Mouse (Mus musculus) limb, embryonic 14.5 days (tissue): ENCODE data around the gene Epha1. TPM values are rescaled to one million over a fixed set of nuclear protein-coding genes. Genes with fewer than 3 reads are reported as not detected.

Experiments used
- ATAC-seq: fragments of 200-750 bp; cut with Nextera tagmentation; 2 replicates; pipeline ENCODE4 v1.8.0; 2017; ENCODE audit warnings: low read depth, moderate number of reproducible peaks, moderate TSS enrichment; ENCODE audit not compliant: low FRiP score
- DNase-seq: peaks from one replicate; pipeline ENCODE4 v3.0.0-alpha.2; 2015; ENCODE audit warnings: low spot score
- H3K27ac ChIP-seq: fragments of 300-500 bp; sonication (generic); replicated peaks from 2 replicates; pipeline ENCODE4 v1.5.1; 2014; ENCODE audit warnings: low read depth, mild to moderate bottlenecking, low read length, moderate library complexity, mixed read lengths
- H3K27me3 ChIP-seq: fragments of 300-500 bp; sonication (generic); 2 replicates; pipeline ENCODE4 v1.6.1; 2014; ENCODE audit warnings: low read length, mixed read lengths; ENCODE audit not compliant: control insufficient read depth, insufficient read depth
- H3K36me3 ChIP-seq: fragments of 300-500 bp; sonication (generic); 2 replicates; pipeline ENCODE4 v1.6.1; 2014; ENCODE audit warnings: mild to moderate bottlenecking, low read length, moderate library complexity, mixed read lengths; ENCODE audit not compliant: control insufficient read depth, insufficient read depth
- H3K4me1 ChIP-seq: fragments of 300-500 bp; sonication (generic); 2 replicates; pipeline ENCODE4 v1.6.1; 2014; ENCODE audit warnings: antibody characterized with exemption, low read length, mixed read lengths; ENCODE audit not compliant: control insufficient read depth, insufficient read depth
- H3K4me2 ChIP-seq: fragments of 300-500 bp; sonication (generic); replicated peaks from 2 replicates; pipeline ENCODE4 v1.6.1; 2014; ENCODE audit warnings: low read depth, mild to moderate bottlenecking, low read length, moderate library complexity; ENCODE audit not compliant: severe bottlenecking
- H3K4me3 ChIP-seq: fragments of 300-500 bp; sonication (generic); replicated peaks from 2 replicates; pipeline ENCODE4 v1.5.1; 2014; ENCODE audit warnings: low read length
- H3K9ac ChIP-seq: fragments of 300-500 bp; sonication (generic); 2 replicates; pipeline ENCODE4 v1.6.1; 2014; ENCODE audit warnings: mild to moderate bottlenecking, low read depth, low read length, moderate library complexity; ENCODE audit not compliant: severe bottlenecking
- H3K9me3 ChIP-seq: fragments of 300-500 bp; sonication (generic); 2 replicates; pipeline ENCODE4 v1.6.1; 2016; ENCODE audit warnings: low read length; ENCODE audit not compliant: control insufficient read depth
- POLR2A ChIP-seq: fragments of 200-500 bp; IDR thresholded peaks from 2 replicates; pipeline ENCODE4 v1.8.0; 2012; ENCODE audit warnings: inconsistent platforms, mild to moderate bottlenecking, moderate library complexity, borderline replicate concordance; ENCODE audit not compliant: insufficient read depth, insufficient read length; ENCODE audit errors: extremely low read depth
- WGBS: fragments of 180-500 bp; shearing (Covaris S2); extraction: QIAGEN DNeasy Blood & Tissue Kit; methylation state at CpG from one replicate; pipeline ENCODE4 v1.1.7; 2014; 5-methylcytosine and 5-hydroxymethylcytosine counted together
- polyA plus RNA-seq, 2 experiments: library from polyadenylated mRNA; depleted of rRNA in 1 of 2; stranded (reverse) in 1 of 2; unstranded in 1 of 2; fragments of >200 nt; fragmentation: Nextera tagmentation in 1 of 2; extraction: Ambion mirVana in 1 of 2; gene quantifications; 2 replicates each; pipeline versions ENCODE4 v1.2.1 to v1.2.3; 2012 to 2014

The Epha1 gene
- polyA plus RNA-seq, 2 experiments = 7.4 to 18.3 TPM

DNA sequence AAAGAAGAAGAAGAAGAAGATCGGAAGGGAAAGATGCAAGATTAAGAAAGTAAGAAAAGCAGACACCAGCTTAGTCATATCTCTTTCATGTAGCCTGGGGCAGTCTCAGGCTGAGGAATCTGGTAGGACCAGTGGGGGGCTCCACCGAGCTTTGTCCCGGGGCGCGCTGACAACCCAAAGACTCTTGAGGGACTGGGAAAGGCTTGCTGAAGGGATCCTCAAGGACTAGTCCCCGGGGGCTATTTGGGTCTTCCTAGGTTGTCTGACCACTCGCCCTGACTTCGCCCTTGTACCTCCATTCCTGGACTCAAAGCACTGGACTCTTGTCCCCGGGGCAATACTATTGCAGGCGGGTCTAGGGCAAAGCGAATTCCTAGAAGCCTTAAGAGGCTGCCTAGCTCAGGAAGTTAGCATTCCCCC, 24.1 kb downstream of the Epha1 start:
- H3K9ac ChIP-seq = peak overlapping the region; percentile 93
- peak; percentile 35 for ATAC-seq
- WGBS = 0% methylated on average over 11 of the region's 11 CpGs
- peak overlapping the region; percentile 93 for H3K27ac ChIP-seq
- peak; percentile 81 for DNase-seq
- peak overlapping the region; percentile 79 for H3K4me3 ChIP-seq
- peaks cover 12% of the 10 kb centered on the region for H3K36me3 ChIP-seq
- H3K27me3 ChIP-seq = no peaks in the 10 kb centered on the region
- H3K9me3 ChIP-seq = no peaks in the 10 kb centered on the region
- H3K4me2 ChIP-seq = peak overlapping the region; percentile 77
- H3K4me1 ChIP-seq = peaks cover 32% of the 10 kb centered on the region
- TF ChIP-seq POLR2A = no peak

DNA sequence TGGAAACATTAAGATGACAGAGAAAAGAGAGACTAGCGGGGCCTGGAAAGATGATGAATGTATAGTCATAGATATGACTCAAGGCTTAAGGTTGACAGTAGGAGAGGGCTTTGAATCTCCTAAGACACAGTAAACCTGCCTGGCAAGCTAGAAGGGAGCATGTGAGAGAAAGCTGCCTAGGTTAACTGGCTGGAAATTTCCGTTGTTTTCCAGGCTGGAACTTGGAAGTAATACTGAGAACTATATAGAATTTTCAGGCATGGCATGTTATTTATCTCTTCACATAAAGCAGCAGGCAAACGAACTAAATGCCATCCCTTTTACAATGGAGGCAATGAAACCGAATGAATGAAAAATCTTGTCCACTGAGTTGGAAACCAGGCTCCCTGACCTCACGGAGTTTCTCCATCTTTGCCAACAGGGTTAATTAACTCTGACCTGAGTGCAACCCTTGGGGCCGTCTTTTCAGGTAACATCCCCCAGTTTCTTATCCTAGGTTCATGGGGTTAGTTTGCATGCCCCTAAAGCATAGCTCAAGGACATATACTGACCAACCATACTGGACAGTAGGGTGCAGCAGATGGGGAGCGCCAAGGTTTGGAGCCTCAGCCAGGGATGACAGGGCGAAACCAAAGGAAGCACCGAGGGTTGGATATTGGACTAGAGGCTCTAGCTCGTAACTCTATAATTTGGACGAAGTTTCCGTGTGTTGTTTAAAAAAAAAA, 24.6 kb downstream of the Epha1 start:
- H3K36me3 ChIP-seq = peaks cover 12% of the 10 kb centered on the region
- 34% methylated on average over 12 of the region's 12 CpGs for WGBS
- no peaks in the 10 kb centered on the region for H3K27me3 ChIP-seq
- peak overlapping the region; percentile 77 for H3K4me2 ChIP-seq
- H3K27ac ChIP-seq = no peak overlapping the region
- TF ChIP-seq POLR2A = no peak
- no peak overlapping the region for H3K9ac ChIP-seq
- peaks cover 27% of the 10 kb centered on the region for H3K4me1 ChIP-seq
- H3K9me3 ChIP-seq = no peaks in the 10 kb centered on the region
- DNase-seq (no peak), ATAC-seq (no peak)
- peak overlapping the region; percentile 79; the same call in 1 of the 2 replicates for H3K4me3 ChIP-seq

- no peak for TF ChIP-seq POLR2A
- 93% methylated on average over 1 of the region's 1 CpGs for WGBS
- no peak overlapping the region for H3K4me3 ChIP-seq
These were observed 28.8 kb downstream of the Epha1 start for GRCm38 (mm10) chr6:42344255-42344654.

GRCm38 (mm10) chr6:42343361-42344120, 29.5 kb downstream of the Epha1 start:
- H3K27me3 ChIP-seq = no peaks in the 10 kb centered on the region
- no peak overlapping the region for H3K4me2 ChIP-seq
- H3K36me3 ChIP-seq = no peaks in the 10 kb centered on the region
- H3K4me1 ChIP-seq = 0 out of 2 replicates have a peak, but pooled peaks cover under 1% of the 10 kb centered on the region
- no peak for TF ChIP-seq POLR2A
- DNase-seq (no peak), ATAC-seq (no peak)
- no peak overlapping the region for H3K27ac ChIP-seq
- H3K9ac ChIP-seq = no peak overlapping the region
- WGBS = 78% methylated on average over 9 of the region's 9 CpGs
- H3K4me3 ChIP-seq = no peak overlapping the region
- no peaks in the 10 kb centered on the region for H3K9me3 ChIP-seq

More at GRCm38 (mm10) chr6:42344255-42344654, 28.8 kb downstream of the Epha1 start:
- Histone ChIP-seq H3K4me1 (0 out of 2 replicates have a peak, but pooled peaks cover 2% of the 10 kb centered on the region), H3K27ac (no peak overlapping the region), H3K9ac (no peak overlapping the region), H3K9me3 (no peaks in the 10 kb centered on the region), H3K36me3 (no peaks in the 10 kb centered on the region), H3K27me3 (no peaks in the 10 kb centered on the region), H3K4me2 (no peak overlapping the region)
- ATAC-seq = no peak
- no peak for DNase-seq

DNA sequence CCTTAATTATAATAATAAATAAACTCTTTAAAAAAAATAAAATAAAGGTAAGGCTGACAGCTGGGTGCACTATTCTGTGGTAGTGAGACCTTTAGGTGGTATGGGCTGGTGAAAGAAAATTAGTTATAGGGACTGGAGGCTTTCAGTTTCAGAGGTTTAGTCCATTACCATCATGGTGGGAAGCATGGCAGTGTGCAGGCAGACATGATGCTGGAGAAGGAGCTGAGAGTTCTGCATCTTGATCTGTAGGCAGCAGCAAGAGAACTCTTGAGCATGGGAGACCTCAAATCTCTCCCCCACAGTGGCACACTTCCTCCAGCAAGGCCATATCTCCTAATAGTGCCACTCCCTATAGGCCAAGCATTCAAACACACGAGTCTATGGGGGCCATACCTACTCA, 30.9 kb downstream of the Epha1 start:
- Histone ChIP-seq H3K9ac (no peak overlapping the region), H3K27me3 (no peaks in the 10 kb centered on the region), H3K9me3 (no peaks in the 10 kb centered on the region), H3K4me1 (no peaks in the 10 kb centered on the region), H3K4me2 (no peak overlapping the region), H3K27ac (no peak overlapping the region), H3K4me3 (no peak overlapping the region), H3K36me3 (no peaks in the 10 kb centered on the region)
- 50% methylated on average over 1 of the region's 1 CpGs for WGBS
- ATAC-seq (no peak), DNase-seq (no peak)
- TF ChIP-seq POLR2A = no peak
